9 mouse cellular contexts compared by ENCODE assay signal in genomic region chrX:160170150-160170549, GRCm38 (mm10). TPM values are rescaled to one million over a fixed set of nuclear protein-coding genes. Genes with fewer than 3 reads are reported as not detected.
A peak's percentile ranks its signal among the peaks of the same experiment; 100 is the strongest.
DNase-seq lines count a peak whose midpoint lies in the region; ATAC-seq lines count a peak whose summit lies in the region.
"Had no signal": no experiment of that assay in that cellular context is flagged by ENCODE, and none has a peak within 500 bp of the region (broad histone marks: within the 10 kb centered on the region; RNA-seq: fewer than 3 reads in every experiment).

No protein-coding gene starts in this region.

- no peak overlapping the region for H3K4me2 ChIP-seq in kidney, embryonic 16.5 days (replicated peaks; ENCODE audit: low read depth, low read length)
- H3K4me2 ChIP-seq: neural tube, embryonic 13.5 days had no signal

- no peak for ATAC-seq in kidney, embryonic 16.5 days (ENCODE audit: low FRiP score, low TSS enrichment)
- peak; percentile 62 for ATAC-seq in granulocyte monocyte progenitor cell, adult 5-6 weeks (replicated peaks; ENCODE audit: poor library complexity, severe bottlenecking)

- no peaks in the 10 kb centered on the region; the same call in 1 of the 2 replicates for H3K27me3 ChIP-seq in kidney, embryonic 16.5 days (ENCODE audit: insufficient read depth, low read length)

- no peak overlapping the region for H3K27ac ChIP-seq in kidney, embryonic 16.5 days (ENCODE audit: low read length)
- H3K27ac ChIP-seq: neural tube, embryonic 13.5 days had no signal

- no peaks in the 10 kb centered on the region for H3K36me3 ChIP-seq in kidney, embryonic 16.5 days (ENCODE audit: insufficient read depth, low read length)
- H3K36me3 ChIP-seq: neural tube, embryonic 13.5 days had no signal

- no peak overlapping the region for H3K4me3 ChIP-seq in kidney, embryonic 16.5 days (ENCODE audit: low read length)
- H3K4me3 ChIP-seq: neural tube, embryonic 13.5 days had no signal

- H3K9ac ChIP-seq in kidney, embryonic 16.5 days (replicated peaks; ENCODE audit: low read length): no peak overlapping the region
- H3K9ac ChIP-seq: neural tube, embryonic 13.5 days had no signal

- H3K9me3 ChIP-seq in kidney, embryonic 16.5 days (ENCODE audit: low read length): no peaks in the 10 kb centered on the region
- H3K9me3 ChIP-seq: neural tube, embryonic 13.5 days had no signal

- WGBS in kidney, embryonic 16.5 days: 14% methylated on average over 2 of the region's 3 CpGs

- H3K4me1 ChIP-seq in kidney, embryonic 16.5 days (ENCODE audit: insufficient read depth, low read length): no peaks in the 10 kb centered on the region
- H3K4me1 ChIP-seq: neural tube, embryonic 13.5 days had no signal

- DNase-seq in kidney, adult 18-20 months: peak; percentile 74
- peak; percentile 57 for DNase-seq in MN1 (ENCODE audit: low spot score)
- peak; percentile 77 to 81 for DNase-seq in cerebellum, postnatal 10 days
- peak; percentile 56 to 68 for DNase-seq in left cerebral cortex, adult 18-20 months (ENCODE audit: low spot score in 2 of 2)
- DNase-seq in natural killer cell, adult 2 months (ENCODE audit: low spot score in 2 of 2): peak; percentile 22 to 42
- peak; percentile 63 for DNase-seq in thymus, postnatal 25 days

RNA-seq across cellular contexts. Expression of gene Pdha1, which starts 31.9 kb away (rescaled TPM):
- polyA plus RNA-seq in kidney, embryonic 16.5 days (2015; fragmentation: Nextera tagmentation; extraction: Ambion mirVana): 150 and 165 TPM in 2 replicates
- 97.9 and 111 TPM in 2 replicates for total RNA-seq in granulocyte monocyte progenitor cell, adult 5-6 weeks (2014; fragmentation: Nextera tagmentation)
- 187 and 192 TPM in 2 replicates for total RNA-seq in granulocyte monocyte progenitor cell, adult 5-6 weeks (2017)
- 100 to 1,000 TPM; 229 to 231 TPM for total RNA-seq in left cerebral cortex, adult 18-20 months (2021)
